Mouse (Mus musculus) stomach, embryonic 14.5 days (tissue): Measurements from ENCODE around the gene Idh3b. TPM values are rescaled to one million over a fixed set of nuclear protein-coding genes. Genes with fewer than 3 reads are reported as not detected.

Experiments
- ATAC-seq: fragments of 200-750 bp; cut with Nextera tagmentation; 2 replicates; pipeline ENCODE4 v1.8.0; 2017; ENCODE audit warnings: low read depth, moderate TSS enrichment; ENCODE audit not compliant: insufficient number of reproducible peaks, insufficient read depth, low FRiP score
- H3K27ac ChIP-seq: fragments of 300-500 bp; sonication (generic); 2 replicates; pipeline ENCODE4 v1.5.1; 2014; ENCODE audit warnings: mild to moderate bottlenecking, low read length, moderate library complexity, mixed read lengths
- H3K27me3 ChIP-seq: fragments of 300-500 bp; sonication (generic); 2 replicates; pipeline ENCODE4 v1.6.1; 2014; ENCODE audit warnings: low read length, control low read depth, mixed read lengths; ENCODE audit not compliant: control insufficient read depth, insufficient read depth
- H3K36me3 ChIP-seq: fragments of 300-500 bp; sonication (generic); 2 replicates; pipeline ENCODE4 v1.6.1; 2014; ENCODE audit warnings: mild to moderate bottlenecking, control low read depth, low read length, moderate library complexity, mixed read lengths; ENCODE audit not compliant: control insufficient read depth, insufficient read depth
- H3K4me1 ChIP-seq: fragments of 300-500 bp; sonication (generic); 2 replicates; pipeline ENCODE4 v1.6.1; 2014; ENCODE audit warnings: low read length, control low read depth, mixed read lengths; ENCODE audit not compliant: control insufficient read depth, insufficient read depth
- H3K4me2 ChIP-seq: fragments of 300-500 bp; sonication (generic); replicated peaks from 2 replicates; pipeline ENCODE4 v1.6.1; 2014; ENCODE audit warnings: low read depth, low read length, control low read depth
- H3K4me3 ChIP-seq: fragments of 300-500 bp; sonication (generic); 2 replicates; pipeline ENCODE4 v1.5.1; 2014; ENCODE audit warnings: low read depth, low read length, control low read depth
- H3K9ac ChIP-seq: fragments of 300-500 bp; sonication (generic); replicated peaks from 2 replicates; pipeline ENCODE4 v1.6.1; 2014; ENCODE audit warnings: low read depth, mild to moderate bottlenecking, control low read depth, low read length, moderate library complexity, mixed read lengths
- H3K9me3 ChIP-seq: fragments of 300-500 bp; sonication (generic); 2 replicates; pipeline ENCODE4 v1.6.1; 2016; ENCODE audit warnings: low read depth, low read length, control low read depth; ENCODE audit not compliant: control insufficient read depth
- WGBS: fragments of 180-500 bp; shearing (Covaris S2); extraction: QIAGEN DNeasy Blood & Tissue Kit; methylation state at CpG from one replicate; pipeline ENCODE4 v1.1.7; 2014; 5-methylcytosine and 5-hydroxymethylcytosine counted together
- polyA plus RNA-seq: library from polyadenylated mRNA; unstranded; fragments of >200 nt; fragmentation: Nextera tagmentation; extraction: Ambion mirVana; gene quantifications from 2 replicates; pipeline ENCODE4 v1.2.1, GENCODE M21; 2014

Gene Idh3b
- polyA plus RNA-seq, result 165 and 169 TPM in 2 replicates

- Histone ChIP-seq H3K9me3 (no peaks in the 10 kb centered on the region), H3K36me3 (peaks cover 25% of the 10 kb centered on the region), H3K9ac (peak within 1 kb of the TSS; percentile 80), H3K27me3 (no peaks in the 10 kb centered on the region), H3K4me3 (peak within 1 kb of the TSS; percentile 95), H3K4me1 (peaks cover 9% of the 10 kb centered on the region; the same call in 1 of the 2 replicates), H3K27ac (peak within 1 kb of the TSS; percentile 71), H3K4me2 (peak within 1 kb of the TSS; percentile 91)
- peak; percentile 90 for ATAC-seq
- under 1% methylated on average over 51 of the region's 51 CpGs for WGBS
These were observed at the start of gene Idh3b for GRCm38 (mm10) chr2:130283854-130284654. Gene Idh3b (minus strand): TSS chr2:130284547.

GRCm38 (mm10) chr2:130329502-130329901 is 45.2 kb upstream of the Idh3b start:
- no peaks in the 10 kb centered on the region for H3K9me3 ChIP-seq
- WGBS, result 93% methylated on average over 2 of the region's 2 CpGs
- H3K9ac ChIP-seq, result no peak overlapping the region
- no peaks in the 10 kb centered on the region for H3K36me3 ChIP-seq
- no peak overlapping the region for H3K27ac ChIP-seq
- no peak overlapping the region for H3K4me3 ChIP-seq
- no peaks in the 10 kb centered on the region for H3K4me1 ChIP-seq
- H3K4me2 ChIP-seq, result no peak overlapping the region
- no peak for ATAC-seq
- no peaks in the 10 kb centered on the region for H3K27me3 ChIP-seq

GRCm38 (mm10) chr2:130327057-130327456 is 42.7 kb upstream of the Idh3b start:
- no peaks in the 10 kb centered on the region for H3K27me3 ChIP-seq
- H3K27ac ChIP-seq, result no peak overlapping the region
- no peak overlapping the region for H3K9ac ChIP-seq
- WGBS, result 83% methylated on average over 1 of the region's 1 CpGs
- H3K4me2 ChIP-seq, result no peak overlapping the region
- no peak overlapping the region for H3K4me3 ChIP-seq
- H3K4me1 ChIP-seq, result no peaks in the 10 kb centered on the region
- no peaks in the 10 kb centered on the region for H3K36me3 ChIP-seq
- no peaks in the 10 kb centered on the region for H3K9me3 ChIP-seq
- no peak for ATAC-seq

GRCm38 (mm10) chr2:130303014-130303413 is 18.7 kb upstream of the Idh3b start:
- H3K4me1 ChIP-seq, result no peaks in the 10 kb centered on the region
- no peak for ATAC-seq
- H3K36me3 ChIP-seq, result peaks cover 19% of the 10 kb centered on the region; the same call in 1 of the 2 replicates
- 64% methylated on average over 4 of the region's 4 CpGs for WGBS
- H3K4me2 ChIP-seq, result no peak overlapping the region
- no peak overlapping the region for H3K4me3 ChIP-seq
- no peaks in the 10 kb centered on the region for H3K27me3 ChIP-seq
- no peak overlapping the region for H3K9ac ChIP-seq
- no peaks in the 10 kb centered on the region for H3K9me3 ChIP-seq
- H3K27ac ChIP-seq, result no peak overlapping the region

- Histone ChIP-seq H3K9me3 (no peaks in the 10 kb centered on the region), H3K9ac (no peak overlapping the region), H3K36me3 (no peaks in the 10 kb centered on the region), H3K4me1 (peaks cover 8% of the 10 kb centered on the region; the same call in 1 of the 2 replicates), H3K4me2 (no peak overlapping the region), H3K27ac (no peak overlapping the region), H3K27me3 (no peaks in the 10 kb centered on the region), H3K4me3 (no peak overlapping the region)
- ATAC-seq, result no peak
- WGBS, result 88% methylated on average over 9 of the region's 9 CpGs
These were observed 13.2 kb upstream of the Idh3b start for GRCm38 (mm10) chr2:130297580-130297979.

GRCm38 (mm10) chr2:130296134-130296745 is 11.9 kb upstream of the Idh3b start:
- Histone ChIP-seq H3K36me3 (no peaks in the 10 kb centered on the region), H3K9me3 (no peaks in the 10 kb centered on the region), H3K9ac (peak overlapping the region; percentile 76; the same call in 1 of the 2 replicates), H3K4me3 (peak overlapping the region; percentile 70), H3K27me3 (no peaks in the 10 kb centered on the region), H3K4me2 (peak overlapping the region; percentile 69), H3K27ac (no peak overlapping the region), H3K4me1 (peaks cover 8% of the 10 kb centered on the region; the same call in 1 of the 2 replicates)
- no peak for ATAC-seq
- WGBS, result 3% methylated on average over 20 of the region's 20 CpGs

- Histone ChIP-seq H3K27ac (peak overlapping the region; percentile 48; the same call in 1 of the 2 replicates), H3K9ac (peak overlapping the region; percentile 76), H3K36me3 (no peaks in the 10 kb centered on the region), H3K9me3 (no peaks in the 10 kb centered on the region), H3K4me1 (peaks cover 8% of the 10 kb centered on the region; the same call in 1 of the 2 replicates), H3K4me3 (peak overlapping the region; percentile 70), H3K27me3 (no peaks in the 10 kb centered on the region), H3K4me2 (peak overlapping the region; percentile 69)
- peak; percentile 43 for ATAC-seq
- WGBS, result under 1% methylated on average over 69 of the region's 99 CpGs
These were observed 11.2 kb upstream of the Idh3b start for GRCm38 (mm10) chr2:130295331-130296133.

GRCm38 (mm10) chr2:130294936-130295277 is 10.6 kb upstream of the Idh3b start, which contains the start of gene Ebf4:
Gene Ebf4 (plus strand): TSS chr2:130295169.
- H3K4me2 ChIP-seq, result peak within 1 kb of the TSS; percentile 69
- H3K36me3 ChIP-seq, result no peaks in the 10 kb centered on the region
- peak; percentile 80 for ATAC-seq
- peaks cover 8% of the 10 kb centered on the region; the same call in 1 of the 2 replicates for H3K4me1 ChIP-seq
- whole genome bisulfite sequencing, result 1% methylated on average over 34 of the region's 39 CpGs
- peak within 1 kb of the TSS; percentile 70 for H3K4me3 ChIP-seq
- H3K27ac ChIP-seq, result peak within 1 kb of the TSS; percentile 48
- H3K27me3 ChIP-seq, result no peaks in the 10 kb centered on the region
- H3K9ac ChIP-seq, result peak within 1 kb of the TSS; percentile 76
- no peaks in the 10 kb centered on the region for H3K9me3 ChIP-seq
